Mouse (Mus musculus) adrenal gland, postnatal 25 days (tissue): ENCODE data around the gene Aldh3a2. TPM values are rescaled to one million over a fixed set of nuclear protein-coding genes. Genes with fewer than 3 reads are reported as not detected.
"Not testable (repeated sequence)": the region's sequence is repeated elsewhere in the genome, so short reads cannot be mapped to it uniquely, and the experiment has no call there.

Experiments
- DNase-seq: peaks from one replicate; pipeline ENCODE4 v3.0.0; 2021; ENCODE audit warnings: mixed read lengths
- long read RNA-seq: library from polyadenylated mRNA; stranded (forward); transcript quantifications from one replicate; pipeline ENCODE4 v2.0.0, GENCODE M21; 2021
- total RNA-seq: library from RNA; stranded (reverse); gene quantifications from 2 replicates; pipeline ENCODE4 v1.2.3, GENCODE M21; 2021

The Aldh3a2 gene
- total RNA-seq: 54.9 and 69.0 TPM in 2 replicates
- long read RNA-seq, transcript Aldh3a2-202 (10 exons, 3,091 nt): major isoform, 24 of 42 reads
- long read RNA-seq, partial matches to known transcripts: 15 of 42 reads
- long read RNA-seq, other reads (novel, unspliced or antisense): 3 of 42 reads

GRCm38 (mm10) chr11:61266551-61267533 is at the start of gene Aldh3a2:
Gene Aldh3a2 (minus strand): TSS chr11:61267464.
- peak; percentile 94 for DNase-seq

GRCm38 (mm10) chr11:61316864-61317263 is 49.6 kb upstream of the Aldh3a2 start:
- DNase-seq: peak; percentile 35

GRCm38 (mm10) chr11:61310321-61310720 is 43.1 kb upstream of the Aldh3a2 start:
- no peak for DNase-seq

- no peak for DNase-seq
Measured at GRCm38 (mm10) chr11:61309831-61310230, 42.6 kb upstream of the Aldh3a2 start.

GRCm38 (mm10) chr11:61307795-61308194 is 40.5 kb upstream of the Aldh3a2 start:
- DNase-seq: no peak

GRCm38 (mm10) chr11:61305377-61305776 is 38.1 kb upstream of the Aldh3a2 start:
- no peak for DNase-seq

- not testable (repeated sequence) for DNase-seq
Measured at GRCm38 (mm10) chr11:61304535-61304934, 37.3 kb upstream of the Aldh3a2 start.

- peak; percentile 30 for DNase-seq
Measured at GRCm38 (mm10) chr11:61300716-61301392, 33.6 kb upstream of the Aldh3a2 start.

- no peak for DNase-seq
Measured at GRCm38 (mm10) chr11:61300205-61300604, 32.9 kb upstream of the Aldh3a2 start.

GRCm38 (mm10) chr11:61297901-61298300 is 30.6 kb upstream of the Aldh3a2 start:
- DNase-seq: no peak

GRCm38 (mm10) chr11:61297326-61297725 is 30.1 kb upstream of the Aldh3a2 start:
- no peak for DNase-seq

- DNase-seq: no peak
Measured at GRCm38 (mm10) chr11:61296556-61296955, 29.3 kb upstream of the Aldh3a2 start.

GRCm38 (mm10) chr11:61295556-61295955 is 28.3 kb upstream of the Aldh3a2 start:
- DNase-seq: no peak

- DNase-seq: no peak
Measured at GRCm38 (mm10) chr11:61294431-61294830, 27.2 kb upstream of the Aldh3a2 start.

- DNase-seq: no peak
Measured at GRCm38 (mm10) chr11:61293251-61293650, 26.0 kb upstream of the Aldh3a2 start.

- no peak for DNase-seq
Measured at GRCm38 (mm10) chr11:61284323-61284722, 17.1 kb upstream of the Aldh3a2 start.

- DNase-seq: no peak
Measured at GRCm38 (mm10) chr11:61283414-61284049, 16.3 kb upstream of the Aldh3a2 start.

GRCm38 (mm10) chr11:61278445-61279077 is 11.3 kb upstream of the Aldh3a2 start:
- DNase-seq: no peak

GRCm38 (mm10) chr11:61277937-61278336 is 10.7 kb upstream of the Aldh3a2 start:
- no peak for DNase-seq

GRCm38 (mm10) chr11:61276482-61276881 is 9.2 kb upstream of the Aldh3a2 start:
- no peak for DNase-seq

- DNase-seq: no peak
Measured at GRCm38 (mm10) chr11:61275106-61275505, 7.8 kb upstream of the Aldh3a2 start.

GRCm38 (mm10) chr11:61274421-61274820 is 7.2 kb upstream of the Aldh3a2 start:
- no peak for DNase-seq
